In the genomic region with DNA sequence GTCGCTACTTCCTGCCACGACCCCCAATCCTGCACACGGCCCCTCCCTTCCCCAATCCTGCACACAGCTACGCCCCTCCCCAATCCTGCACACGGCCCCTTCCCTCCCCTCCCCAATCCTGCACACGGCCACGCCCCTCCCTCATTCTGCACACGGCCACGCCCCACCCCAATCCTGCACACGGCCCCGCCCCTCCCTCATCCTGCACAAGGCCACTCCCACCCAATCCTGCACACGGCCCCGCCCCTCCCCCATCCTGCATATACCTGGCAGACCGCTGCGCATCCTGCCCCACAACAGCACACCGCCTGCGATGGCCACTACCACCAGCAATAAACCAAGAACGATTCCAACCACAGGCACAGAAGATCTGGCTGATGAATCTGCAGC, we compare ENCODE assay signal across 1 mouse cellular context.
TF ChIP-seq lines count a peak whose summit lies in the region.

No protein-coding gene starts in this region.

TF ChIP-seq in CH12.LX, 34 proteins besides CTCF, POLR2A, EP300 and RAD21 (continued from another document):
- TF ChIP-seq JUND (conservative IDR thresholded peaks at IDR 0.05; ENCODE audit: low read depth, low read length): no peak
- no peak for TF ChIP-seq GABPA (IDR thresholded peaks at IDR 0.05; ENCODE audit: insufficient replicate concordance, low read depth, low read length)
- TF ChIP-seq ZNF384 (IDR thresholded peaks at IDR 0.05; ENCODE audit: low read depth, low read length): no peak
- TF ChIP-seq CHD2 (IDR thresholded peaks at IDR 0.05; ENCODE audit: low read length): no peak
- TF ChIP-seq ELF1 (IDR thresholded peaks at IDR 0.05; ENCODE audit: low read depth, low read length): no peak
- TF ChIP-seq MXI1 (IDR thresholded peaks at IDR 0.05; ENCODE audit: low read depth, low read length): no peak
- no peak for TF ChIP-seq PAX5 (IDR thresholded peaks at IDR 0.05; ENCODE audit: low read length)
- TF ChIP-seq KAT2A (IDR thresholded peaks at IDR 0.05; ENCODE audit: insufficient replicate concordance, low read length): no peak
- no peak for TF ChIP-seq JUN (IDR thresholded peaks at IDR 0.05; ENCODE audit: insufficient read depth, low read depth, low read length)
- no peak for TF ChIP-seq NELFE (IDR thresholded peaks at IDR 0.05; ENCODE audit: low read depth, low read length)
- TF ChIP-seq BHLHE40 (IDR thresholded peaks at IDR 0.05; ENCODE audit: low read depth, low read length): no peak
- no peak for TF ChIP-seq MAFK (IDR thresholded peaks at IDR 0.05; ENCODE audit: insufficient replicate concordance, low read length)
